Mouse (Mus musculus): Measurements from ENCODE around the gene Gjb2.

Gene Gjb2

GRCm38 (mm10) chr14:57104106-57105023 lies at the start of gene Gjb2:
Gjb2 (minus strand) TSS chr14:57104702.
- DNase-seq, result peak; percentile 52

DNA sequence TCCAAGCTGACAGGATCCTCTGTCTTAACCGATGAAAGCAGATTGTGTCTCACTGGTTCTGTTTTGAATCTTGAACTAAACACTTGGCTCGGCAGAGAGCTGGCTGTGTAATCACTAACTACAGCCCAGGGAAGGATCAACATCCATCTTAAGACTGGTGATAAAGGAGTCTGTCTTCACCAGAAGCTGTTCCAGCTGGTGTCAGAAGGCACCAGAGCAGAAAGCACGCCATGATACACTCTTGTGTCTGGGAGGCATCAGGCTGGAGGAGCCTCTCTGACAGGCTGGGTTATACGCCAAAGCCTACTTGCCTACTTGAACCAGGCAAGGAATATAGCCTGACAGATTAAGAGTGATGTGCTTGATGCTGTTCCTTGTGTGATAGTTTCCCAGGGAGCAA lies 41.2 kb upstream of the Gjb2 start:
- DNase-seq, result no peak

DNA sequence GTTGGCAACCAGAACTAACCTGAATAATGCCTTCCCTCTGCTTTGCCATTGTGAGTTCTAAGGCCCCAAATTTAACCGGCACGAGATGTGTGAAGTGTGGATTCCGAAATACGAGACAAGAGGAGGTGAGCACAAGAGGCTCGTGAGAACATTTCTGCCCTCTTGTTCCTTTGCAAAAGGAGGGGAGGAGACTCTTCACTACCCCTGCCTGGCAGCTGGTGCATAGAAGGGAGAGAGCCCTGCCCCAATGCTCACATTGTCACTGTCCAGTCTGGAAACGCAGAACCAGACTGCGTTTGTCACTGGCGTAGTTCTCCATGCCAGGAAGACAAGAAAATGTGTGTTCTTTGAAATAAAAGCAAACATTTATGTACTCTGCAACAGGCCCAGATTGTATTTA lies 30.8 kb upstream of the Gjb2 start:
- no peak for DNase-seq

GRCm38 (mm10) chr14:57133161-57133661 lies 28.7 kb upstream of the Gjb2 start, which contains the start of gene Gjb6:
Gjb6 (minus strand) TSS chr14:57133611.
- no peak for DNase-seq

GRCm38 (mm10) chr14:57127383-57127782 lies 22.9 kb upstream of the Gjb2 start:
- DNase-seq, result no peak

DNA sequence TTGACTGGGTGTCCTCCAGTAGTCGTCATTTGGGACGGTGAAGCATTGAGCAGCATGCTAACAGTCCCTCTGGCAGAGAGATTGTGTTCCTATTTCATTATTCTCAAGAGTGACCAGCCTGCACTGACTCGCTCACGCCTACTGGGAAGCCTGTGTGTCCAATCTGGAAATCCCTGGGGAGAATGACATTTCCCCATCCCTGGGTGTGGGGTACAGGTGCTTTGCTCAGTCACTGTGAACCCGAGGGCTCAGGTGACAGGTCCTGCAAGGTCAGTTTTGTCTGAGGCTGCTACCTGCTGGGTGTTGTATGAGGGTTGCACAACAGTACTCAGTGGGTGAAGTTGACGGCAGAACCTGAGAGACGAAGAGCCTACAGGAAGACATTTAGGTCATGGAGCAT lies 17.8 kb upstream of the Gjb2 start:
- DNase-seq, result no peak

DNA sequence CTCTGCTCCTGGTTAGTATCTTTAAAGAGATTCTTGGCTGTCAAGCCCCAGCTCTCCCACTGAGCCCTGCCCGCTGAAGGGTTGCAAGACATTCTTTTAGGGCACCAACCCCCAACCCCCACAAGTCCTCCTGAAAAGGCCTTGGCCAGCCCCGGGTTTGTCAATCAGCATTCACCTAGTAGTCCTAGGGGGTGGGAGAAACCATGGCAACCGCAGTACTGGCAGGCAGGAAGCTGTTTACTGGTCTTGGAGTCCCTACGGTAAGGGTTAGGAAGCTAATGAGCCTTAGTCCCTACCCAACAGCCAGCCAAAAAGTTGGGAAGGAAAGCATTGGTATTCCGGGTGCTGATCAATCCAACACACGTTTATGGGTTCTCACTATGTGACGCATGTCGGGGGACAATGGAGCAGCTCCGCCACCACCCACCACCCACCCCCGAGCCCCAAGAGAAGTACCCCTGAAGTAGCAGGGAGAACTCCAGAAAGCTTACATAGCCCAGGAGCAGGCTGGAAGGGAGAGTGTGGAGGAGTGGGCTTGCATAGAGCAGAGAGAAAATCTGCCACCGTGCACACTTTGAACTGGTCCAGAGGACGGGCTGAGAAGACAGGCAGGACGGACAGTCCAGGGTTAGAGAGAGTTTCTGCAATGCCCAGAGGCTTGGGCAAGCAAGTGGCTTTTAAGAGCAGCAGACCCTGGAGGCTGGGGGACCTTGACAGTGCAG lies 11.5 kb upstream of the Gjb2 start, which contains the start of gene Gm4491:
Gene Gm4491 (minus strand): TSS at position 61 of the 722 bp plus-strand sequence.
- DNase-seq, result no peak

DNA sequence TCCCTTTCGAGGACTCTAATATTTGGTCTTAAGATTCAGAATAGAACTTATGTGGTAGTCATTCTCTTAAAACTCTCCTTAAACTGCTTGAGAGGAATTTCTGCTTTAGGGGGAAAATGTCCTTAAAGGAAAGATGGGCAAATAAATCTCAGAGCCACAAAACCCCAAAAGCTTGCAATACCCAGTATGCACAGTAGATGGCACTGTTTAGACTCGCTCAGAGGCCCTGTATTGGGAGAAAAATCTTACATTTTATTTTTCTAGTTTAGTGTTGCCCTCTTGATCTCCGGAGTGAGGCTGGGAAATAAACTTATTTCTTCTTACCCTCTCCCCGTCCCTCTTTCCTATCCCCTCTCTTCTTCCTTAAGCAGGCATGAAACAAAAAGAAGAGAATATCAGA lies 4.7 kb upstream of the Gjb2 start:
- peak; percentile 52 for DNase-seq

GRCm38 (mm10) chr14:57107916-57108315 lies 3.4 kb upstream of the Gjb2 start:
- no peak for DNase-seq

DNA sequence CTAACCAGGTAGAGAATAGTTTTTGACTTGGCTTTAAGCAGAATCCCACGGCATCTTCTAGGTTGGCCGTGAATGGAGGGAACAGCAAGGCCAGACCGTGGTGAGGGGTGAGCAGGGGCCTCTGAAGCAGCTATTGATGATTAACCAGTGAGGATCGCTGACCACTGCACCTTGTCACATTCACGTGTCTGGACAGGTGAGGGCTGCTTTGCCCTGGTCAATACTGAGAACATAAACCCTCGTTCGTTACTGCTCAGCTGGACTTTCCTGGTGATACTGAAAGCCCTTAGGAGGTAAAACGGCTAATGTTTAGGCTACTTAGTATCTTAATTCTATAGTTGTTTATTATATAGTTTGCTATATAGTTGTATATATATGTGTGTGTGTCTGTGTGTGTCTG lies 2.6 kb upstream of the Gjb2 start:
- DNase-seq, result no peak

DNA sequence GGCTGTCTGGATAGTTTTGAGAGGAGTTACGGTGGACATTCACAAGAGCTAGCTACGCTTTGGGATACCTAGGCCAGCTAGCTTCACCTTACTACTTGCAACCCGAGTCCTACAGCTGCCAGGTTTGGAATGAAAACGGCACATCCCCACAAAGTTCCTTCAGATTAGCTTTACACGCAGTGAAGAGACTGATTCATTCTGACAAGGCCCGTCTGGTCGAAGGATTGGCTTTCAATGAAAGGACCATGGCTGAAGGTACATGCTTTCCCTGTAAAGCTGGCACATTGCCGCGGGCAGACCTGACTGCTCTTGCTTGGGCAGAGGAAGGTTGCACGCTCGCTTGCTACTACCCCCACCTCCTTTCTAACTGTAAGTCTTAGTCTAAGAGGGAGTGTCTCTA lies 1.2 kb upstream of the Gjb2 start:
- no peak for DNase-seq

GRCm38 (mm10) chr14:57105111-57105510 lies 609 bp upstream of the Gjb2 start:
- no peak for DNase-seq

GRCm38 (mm10) chr14:57103711-57104105 lies 794 bp downstream of the Gjb2 start:
- DNase-seq, result no peak

DNA sequence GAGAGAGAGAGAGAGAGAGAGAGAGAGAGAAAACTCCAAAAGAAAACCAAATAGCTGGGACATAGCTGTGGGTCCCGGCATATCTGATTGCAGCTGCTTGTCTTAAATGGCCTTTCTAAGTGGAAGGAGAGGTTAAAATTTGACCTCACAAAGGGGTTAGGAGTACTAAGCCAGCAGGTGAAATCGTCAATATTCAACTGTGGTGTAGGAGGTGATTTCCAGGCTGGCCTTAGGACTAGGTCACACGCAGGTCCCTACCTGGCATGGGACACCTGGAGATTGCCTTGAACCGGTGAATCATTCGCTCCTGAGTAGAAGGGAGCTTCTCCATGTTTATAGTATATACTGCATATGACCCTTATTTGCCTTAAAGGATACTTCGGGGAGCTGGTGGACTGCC lies 1.4 kb downstream of the Gjb2 start:
- no peak for DNase-seq

DNA sequence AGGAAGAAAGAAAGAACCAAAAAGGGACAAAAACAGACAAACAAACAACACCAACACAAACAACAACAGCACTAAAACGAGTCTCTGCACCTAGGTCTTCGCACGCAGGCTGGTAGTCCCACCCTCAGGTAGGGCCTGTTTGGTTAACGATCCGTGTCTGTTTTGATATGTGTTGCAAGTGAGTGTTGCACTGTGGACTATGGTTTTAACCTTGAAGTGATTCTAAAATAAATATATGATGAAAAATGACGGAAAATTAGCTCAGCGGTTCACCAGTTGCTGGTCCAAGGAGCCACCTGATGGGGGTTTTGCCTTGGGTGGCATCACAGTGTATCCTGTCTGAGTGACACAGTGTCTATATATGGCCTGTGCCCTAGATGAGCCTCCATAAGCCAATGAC lies 2.9 kb downstream of the Gjb2 start:
- no peak for DNase-seq

DNA sequence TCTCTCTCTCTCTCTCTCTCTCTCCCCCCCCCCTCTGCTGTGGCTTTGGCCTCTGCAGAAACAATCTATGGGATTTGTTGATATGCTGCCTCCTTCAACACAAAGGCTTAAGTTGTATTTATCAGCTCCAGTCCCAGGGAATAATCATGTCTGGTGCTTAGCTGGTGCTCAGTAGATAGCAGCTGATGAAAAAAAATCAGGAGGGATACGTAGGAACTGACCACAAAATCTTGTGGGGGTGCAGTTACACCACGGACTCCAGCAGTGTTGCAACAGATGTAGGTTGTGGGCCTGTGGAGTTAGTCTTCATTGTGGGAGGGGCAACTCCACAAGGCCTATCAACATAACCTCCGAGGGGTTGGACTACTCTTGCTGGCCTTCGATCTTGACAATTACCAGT lies 8.6 kb downstream of the Gjb2 start:
- DNase-seq, result no peak

- DNase-seq, result peak; percentile 57
These were observed 11.5 kb downstream of the Gjb2 start for GRCm38 (mm10) chr14:57093029-57093428.

DNA sequence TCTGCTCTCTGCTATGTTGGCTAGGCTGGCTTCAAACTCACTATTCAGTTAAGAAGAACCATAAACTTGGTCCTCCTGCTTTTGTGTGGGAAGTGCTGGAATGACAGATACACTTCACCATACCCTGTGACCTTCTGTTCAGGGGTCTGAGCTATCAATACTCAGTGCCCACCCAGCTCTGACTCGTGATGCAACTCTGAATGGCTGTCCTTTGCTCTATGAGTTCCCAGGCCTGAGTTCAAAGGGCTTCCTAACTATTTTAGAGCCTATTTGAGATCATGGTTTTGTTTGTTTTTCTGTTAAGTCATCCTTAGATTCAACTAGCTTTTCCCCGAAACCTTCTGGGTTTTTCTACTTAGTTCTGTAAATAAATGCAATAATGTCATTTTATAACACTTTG lies 14.5 kb downstream of the Gjb2 start:
- no peak for DNase-seq

GRCm38 (mm10) chr14:57089107-57089506 lies 15.4 kb downstream of the Gjb2 start:
- DNase-seq, result no peak

DNA sequence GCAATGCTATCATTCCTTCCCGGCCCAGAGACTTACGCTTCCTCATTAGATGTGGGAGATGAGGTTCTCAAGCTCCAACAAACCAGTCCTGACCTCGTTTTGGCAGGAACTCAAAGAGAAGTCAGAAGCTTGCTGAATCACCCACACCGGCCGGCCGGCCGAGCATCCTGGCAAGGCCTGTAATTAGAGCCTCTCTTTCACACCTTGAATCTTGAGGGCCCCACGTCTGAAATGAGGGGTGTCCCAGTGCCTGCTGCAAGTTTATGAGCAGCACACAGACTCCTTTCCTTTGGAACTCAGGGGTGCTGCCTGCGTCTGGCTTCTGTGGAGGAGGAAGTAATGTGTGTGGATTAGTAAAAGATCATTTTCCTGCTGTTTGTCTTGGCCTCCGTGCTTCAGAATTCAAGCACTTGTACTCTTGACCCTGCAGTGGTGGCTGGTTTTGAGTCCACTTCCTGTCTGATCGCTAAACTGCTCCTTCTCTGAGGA lies 20.3 kb downstream of the Gjb2 start:
- DNase-seq, result peak; percentile 4

DNA sequence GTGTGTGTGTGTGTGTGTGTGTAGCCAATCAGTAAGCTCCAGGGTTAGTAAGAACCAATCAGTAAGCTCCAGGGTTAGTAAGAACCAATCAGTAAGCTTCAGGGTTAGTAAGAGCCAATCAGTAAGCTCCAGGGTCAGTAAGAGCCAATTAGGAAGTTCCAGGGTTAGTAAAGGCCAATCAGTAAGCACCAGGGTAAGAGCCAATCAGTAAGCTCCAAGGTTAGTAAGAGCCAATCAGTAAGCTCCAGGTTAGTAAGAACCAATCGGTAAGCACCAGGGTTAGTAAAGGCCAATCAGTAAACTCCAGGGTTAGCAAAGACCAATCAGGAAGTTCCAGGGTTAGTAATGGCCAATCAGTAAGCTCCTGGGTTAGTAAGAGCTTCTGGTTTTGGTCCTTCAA lies 21.6 kb downstream of the Gjb2 start:
- DNase-seq, result no peak

GRCm38 (mm10) chr14:57075537-57075936 lies 29.0 kb downstream of the Gjb2 start:
- DNase-seq, result no peak

DNA sequence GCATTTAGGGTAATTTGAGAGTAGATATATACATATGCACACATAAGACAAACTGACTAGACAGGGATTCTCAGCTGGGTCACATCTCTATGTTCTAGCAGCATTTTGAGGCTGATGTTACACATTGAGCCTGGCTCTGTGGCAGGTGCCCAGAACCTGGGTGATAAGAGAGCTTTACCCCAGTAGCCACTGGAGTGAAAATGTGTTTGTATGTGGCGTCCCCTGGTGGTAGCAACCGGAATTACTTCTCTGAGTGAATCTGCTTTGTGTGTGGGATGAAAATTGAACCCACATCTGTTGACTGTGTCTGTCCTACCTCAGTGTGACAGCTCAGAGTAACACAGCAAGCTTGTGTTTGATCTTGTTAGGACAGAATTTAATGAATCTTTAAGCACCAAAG lies 34.6 kb downstream of the Gjb2 start:
- DNase-seq, result peak; percentile 48

GRCm38 (mm10) chr14:57066053-57066452 lies 38.4 kb downstream of the Gjb2 start:
- no peak for DNase-seq

Measured in lung, postnatal 14 days (tissue).